In genomic region chr11:96046793-96047192, GRCm38 (mm10) we compare ENCODE assay signal across 35 mouse cellular contexts. TPM values are rescaled to one million over a fixed set of nuclear protein-coding genes. Genes with fewer than 3 reads are reported as not detected.
DNase-seq lines count a peak whose midpoint lies in the region; ATAC-seq and TF ChIP-seq lines count a peak whose summit lies in the region.
"Had no signal": no experiment of that assay in that cellular context is flagged by ENCODE, and none has a peak within 500 bp of the region (broad histone marks: within the 10 kb centered on the region; RNA-seq: fewer than 3 reads in every experiment).

No protein-coding gene starts in this region.

- H3K9me3 ChIP-seq in CH12.LX (replicated peaks; ENCODE audit: low read length) (no peaks in the 10 kb centered on the region), MEL (replicated peaks; ENCODE audit: insufficient read depth, low read length) (no peaks in the 10 kb centered on the region)
- H3K9me3 ChIP-seq in intestine, postnatal 0 days (ENCODE audit: control insufficient read depth): no peaks in the 10 kb centered on the region
- H3K9me3 ChIP-seq in forebrain, embryonic 11.5 days (ENCODE audit: control insufficient read depth, low read length): no peaks in the 10 kb centered on the region
- H3K9me3 ChIP-seq: forebrain, embryonic 10.5 days; heart, embryonic 12.5 days; hindbrain, embryonic 10.5 days; hindbrain, embryonic 15.5 days; limb, embryonic 13.5 days had no signal

- no peak; the same call in 1 of the 2 replicates for ATAC-seq in intestine, postnatal 0 days
- ATAC-seq in forebrain, embryonic 11.5 days (replicated peaks; ENCODE audit: low FRiP score): no peak
- ATAC-seq: CD4-positive, CD25-positive, alpha-beta regulatory T cell, adult 4 months; forebrain, embryonic 16.5 days; inflammation-experienced regulatory T-cells, adult 6 months had no signal

- 56% methylated on average over 2 of the region's 2 CpGs for WGBS in intestine, postnatal 0 days
- WGBS in forebrain, embryonic 11.5 days: 93% methylated on average over 2 of the region's 2 CpGs

- H3K36me3 ChIP-seq in CH12.LX (replicated peaks in 1 of 2; ENCODE audit: control insufficient read depth in 1 of 2, insufficient read depth in 1 of 2, low read length in 1 of 2) (peaks cover 54 to 88% of the 10 kb centered on the region in 2 experiments), MEL (ENCODE audit: control insufficient read depth in 1 of 2, insufficient read depth in 2 of 2, low read length in 2 of 2) (peaks cover 18 to 34% of the 10 kb centered on the region in 2 experiments)
- H3K36me3 ChIP-seq in intestine, postnatal 0 days (ENCODE audit: control insufficient read depth, insufficient read depth): peaks cover 67% of the 10 kb centered on the region
- peaks cover 5% of the 10 kb centered on the region for H3K36me3 ChIP-seq in forebrain, embryonic 11.5 days (ENCODE audit: control insufficient read depth, insufficient read depth, low read length)

- H3K27ac ChIP-seq in layer of hippocampus, adult 2 months: peak overlapping the region; percentile 62; the same call in 1 of the 2 replicates
- H3K27ac ChIP-seq in CH12.LX (ENCODE audit: insufficient read depth, low read depth) (peak overlapping the region; percentile 76), MEL (ENCODE audit: control insufficient read depth, low read depth, low read length) (peak overlapping the region; percentile 2; the same call in 1 of the 2 replicates)
- peak overlapping the region; percentile 9; the same call in 1 of the 2 replicates for H3K27ac ChIP-seq in intestine, postnatal 0 days (ENCODE audit: low read depth, low read length)
- no peak overlapping the region for H3K27ac ChIP-seq in forebrain, embryonic 11.5 days (ENCODE audit: low read depth, low read length)
- H3K27ac ChIP-seq: forebrain, embryonic 10.5 days; gastrocnemius, adult 2 months; heart, adult 2 months; hindbrain, embryonic 10.5 days; hindbrain, embryonic 15.5 days; left cerebral cortex, adult 2 months; limb, embryonic 13.5 days had no signal

- in situ Hi-C loops in CH12.LX (cut with MboI; ENCODE audit: low pct_ligation_motif_present, low pct_unique_long_range_greater_than_20kb, low sequenced_read_pairs): no loop called here

- no peaks in the 10 kb centered on the region for H3K27me3 ChIP-seq in CH12.LX (replicated peaks)
- H3K27me3 ChIP-seq in MEL (ENCODE audit: control insufficient read depth in 1 of 2, insufficient read depth in 2 of 2, low read length in 2 of 2): no peaks in the 10 kb centered on the region
- no peaks in the 10 kb centered on the region for H3K27me3 ChIP-seq in intestine, postnatal 0 days (replicated peaks; ENCODE audit: control insufficient read depth, insufficient read depth, low read length)
- no peaks in the 10 kb centered on the region for H3K27me3 ChIP-seq in forebrain, embryonic 11.5 days (ENCODE audit: control insufficient read depth, insufficient read depth, low read length)
- H3K27me3 ChIP-seq: heart, embryonic 12.5 days; hindbrain, embryonic 15.5 days; limb, embryonic 13.5 days had no signal

- H3K4me3 ChIP-seq in layer of hippocampus, adult 2 months: no peak overlapping the region
- no peak overlapping the region for H3K4me3 ChIP-seq in CH12.LX (replicated peaks in 1 of 3; ENCODE audit: low read depth in 2 of 3, low read length in 2 of 3, poor library complexity in 1 of 3)
- H3K4me3 ChIP-seq in MEL (ENCODE audit: control insufficient read depth in 1 of 2, insufficient read depth in 1 of 2, low read depth in 2 of 2, low read length in 2 of 2): no peak overlapping the region
- no peak overlapping the region for H3K4me3 ChIP-seq in intestine, postnatal 0 days (ENCODE audit: low read depth, low read length)
- H3K4me3 ChIP-seq in forebrain, embryonic 11.5 days (ENCODE audit: low read depth, low read length): no peak overlapping the region
- H3K4me3 ChIP-seq: forebrain, embryonic 10.5 days; gastrocnemius, adult 2 months; heart, adult 2 months; heart, embryonic 12.5 days; hindbrain, embryonic 10.5 days; hindbrain, embryonic 15.5 days; left cerebral cortex, adult 2 months; limb, embryonic 13.5 days had no signal

- TF ChIP-seq RAD21 in CH12.LX (IDR thresholded peaks at IDR 0.05; ENCODE audit: low read depth, low read length): no peak
- no peak for TF ChIP-seq RAD21 in MEL (IDR thresholded peaks at IDR 0.05; ENCODE audit: low read depth, low read length)

- H3K79me2 ChIP-seq in CH12.LX (replicated peaks; ENCODE audit: control insufficient read depth, extremely low read depth, insufficient read depth, poor library complexity, severe bottlenecking) (0 out of 2 replicates have a peak, but pooled peaks cover 2% of the 10 kb centered on the region), MEL (ENCODE audit: control insufficient read depth, insufficient read depth, low read length, poor library complexity) (no peaks in the 10 kb centered on the region)

- TF ChIP-seq POLR2A in CH12.LX (IDR thresholded peaks at IDR 0.05; ENCODE audit: low read depth, low read length) (no peak), MEL (IDR thresholded peaks at IDR 0.05; ENCODE audit: control insufficient read depth in 1 of 2, insufficient read depth in 1 of 2, low read depth in 1 of 2, low read length in 2 of 2, poor library complexity in 1 of 2) (peak in 1 of 2 experiments; percentile 44; a peak in 2 of 4 replicates)

- no peak for DNase-seq in layer of hippocampus, adult 2 months (ENCODE audit: low spot score in 2 of 2)
- DNase-seq in layer of hippocampus, postnatal 36 days: no peak
- DNase-seq in CH12.LX (ENCODE audit: extremely low read depth): no peak
- DNase-seq in MEL (ENCODE audit: low read depth, low spot score): peak; percentile 53
- no peak for DNase-seq in cerebellum, postnatal 10 days
- no peak for DNase-seq in forebrain, embryonic 11.5 days (ENCODE audit: low spot score)
- DNase-seq in cerebellum, adult 11 months: no peak
- DNase-seq: adrenal gland, adult 8-10 months; cerebellum, postnatal 14 days; gastrocnemius, adult 2 months; heart, adult 2 months; heart, postnatal 14 days; kidney, adult 9 months; kidney, postnatal 14 days; lung, embryonic 14.5 days; lung, postnatal 14 days; midbrain, embryonic 14.5 days; right cerebral cortex, adult 18-20 months; spleen, adult 18-20 months; thymus, adult 2 months; thymus, postnatal 36 days had no signal

- peaks cover 14 to 77% of the 10 kb centered on the region in 2 experiments for H3K4me1 ChIP-seq in CH12.LX (ENCODE audit: control insufficient read depth in 1 of 2, insufficient read depth in 2 of 2)
- peaks cover 5 to 9% of the 10 kb centered on the region in 2 experiments; a peak in 3 of 4 replicates for H3K4me1 ChIP-seq in MEL (ENCODE audit: control insufficient read depth in 1 of 2, insufficient read depth in 2 of 2, low read length in 2 of 2)
- H3K4me1 ChIP-seq in intestine, postnatal 0 days (replicated peaks; ENCODE audit: control insufficient read depth, insufficient read depth, low read length): no peaks in the 10 kb centered on the region
- H3K4me1 ChIP-seq in forebrain, embryonic 11.5 days (replicated peaks; ENCODE audit: control insufficient read depth, insufficient read depth, low read length): no peaks in the 10 kb centered on the region
- H3K4me1 ChIP-seq: forebrain, embryonic 10.5 days; hindbrain, embryonic 10.5 days; hindbrain, embryonic 15.5 days; limb, embryonic 13.5 days had no signal

- no peak overlapping the region for H3K4me2 ChIP-seq in CH12.LX (ENCODE audit: insufficient read depth, low read depth, poor library complexity, severe bottlenecking)
- no peak overlapping the region for H3K4me2 ChIP-seq in intestine, postnatal 0 days (replicated peaks; ENCODE audit: low read depth)
- H3K4me2 ChIP-seq in forebrain, embryonic 11.5 days (ENCODE audit: low read depth, low read length, severe bottlenecking): no peak overlapping the region
- H3K4me2 ChIP-seq: heart, embryonic 12.5 days; hindbrain, embryonic 15.5 days; limb, embryonic 13.5 days; lung, embryonic 14.5 days had no signal

- TF ChIP-seq CTCF in layer of hippocampus, adult 2 months (conservative IDR thresholded peaks at IDR 0.05): no peak
- TF ChIP-seq CTCF in CH12.LX (conservative IDR thresholded peaks at IDR 0.05 in 1 of 2, IDR thresholded peaks at IDR 0.05 in 1 of 2; ENCODE audit: low read depth in 2 of 2, low read length in 2 of 2): no peak
- no peak for TF ChIP-seq CTCF in MEL (IDR thresholded peaks at IDR 0.05 in 2 of 3, conservative IDR thresholded peaks at IDR 0.05 in 1 of 3; ENCODE audit: control insufficient read depth in 1 of 3, insufficient read depth in 1 of 3, low read depth in 2 of 3, low read length in 3 of 3, poor library complexity in 1 of 3, severe bottlenecking in 1 of 3)
- no peak for TF ChIP-seq CTCF in intestine, postnatal 0 days (IDR thresholded peaks at IDR 0.05; ENCODE audit: low read depth)

- no peak for TF ChIP-seq EP300 in CH12.LX (IDR thresholded peaks at IDR 0.05; ENCODE audit: low read length)
- 0 out of 4 replicates have a peak, but pooled peaks of 1 of the 2 experiments have one; percentile 8 for TF ChIP-seq EP300 in MEL (IDR thresholded peaks at IDR 0.05; ENCODE audit: low read depth in 1 of 2, low read length in 2 of 2)

- H3K9ac ChIP-seq in CH12.LX (ENCODE audit: insufficient read depth, low read depth) (no peak overlapping the region), MEL (ENCODE audit: control insufficient read depth, low read depth, low read length, poor library complexity, severe bottlenecking) (no peak overlapping the region)
- H3K9ac ChIP-seq in intestine, postnatal 0 days (ENCODE audit: low read depth, low read length): no peak overlapping the region
- H3K9ac ChIP-seq in forebrain, embryonic 11.5 days (ENCODE audit: low read length): no peak overlapping the region
- H3K9ac ChIP-seq: heart, embryonic 12.5 days; hindbrain, embryonic 15.5 days; limb, embryonic 13.5 days; lung, embryonic 14.5 days had no signal

- dilution Hi-C loops in CH12.LX (cut with MboI; ENCODE audit: extremely low pct_ligation_motif_present, extremely low pct_unique_long_range_greater_than_20kb, low sequenced_read_pairs): no loop called here

RNA-seq across cellular contexts. Expression of gene Snf8, which starts 12.1 kb away (rescaled TPM):
- 10 to 100 TPM; 92.8 to 96.8 TPM for total RNA-seq in layer of hippocampus, adult 2 months (2021)
- 100 to 1,000 TPM; 101 to 107 TPM for total RNA-seq in layer of hippocampus, postnatal 36 days (2021)
- total RNA-seq in CH12.LX (2012; rRNA removed) (113 and 133 TPM in 2 replicates), CH12.LX (2014; rRNA removed) (66.9 and 70.8 TPM in 2 replicates), MEL (2012; rRNA removed) (135 and 137 TPM in 2 replicates)
- polyA plus RNA-seq in CH12.LX (2012; ENCODE audit: insufficient read length, low read depth) (199 and 208 TPM in 2 replicates), MEL (2012; ENCODE audit: insufficient read depth in 1 of 2, insufficient read length in 2 of 2, low read depth in 1 of 2, low replicate concordance in 2 of 2, missing spikeins in 1 of 2) (100 to 1,000 TPM in 1 of 2 experiments, not detected in 1; 183 TPM)
- 91.8 and 99.2 TPM in 2 replicates for polyA plus RNA-seq in intestine, postnatal 0 days (2015; fragmentation: Nextera tagmentation; extraction: Ambion mirVana)
- 39.4 and 41.4 TPM in 2 replicates for polyA plus RNA-seq in forebrain, embryonic 11.5 days (2014; fragmentation: Nextera tagmentation; extraction: Ambion mirVana)

RNA-seq across cellular contexts. Expression of gene Ube2z, which starts 18.4 kb away (rescaled TPM):
- 10 to 100 TPM; 54.4 to 56.2 TPM for total RNA-seq in layer of hippocampus, adult 2 months (2021)
- 10 to 100 TPM; 53.8 to 54.6 TPM for total RNA-seq in layer of hippocampus, postnatal 36 days (2021)
- total RNA-seq in CH12.LX (2012; rRNA removed) (51.3 and 60.4 TPM in 2 replicates), CH12.LX (2014; rRNA removed) (62.1 and 64.2 TPM in 2 replicates), MEL (2012; rRNA removed) (55.3 and 56.8 TPM in 2 replicates)
- polyA plus RNA-seq in CH12.LX (2012; ENCODE audit: insufficient read length, low read depth) (66.0 and 67.8 TPM in 2 replicates), MEL (2012; ENCODE audit: insufficient read depth in 1 of 2, insufficient read length in 2 of 2, low read depth in 1 of 2, low replicate concordance in 2 of 2, missing spikeins in 1 of 2) (10 to 100 TPM in 1 of 2 experiments, not detected in 1; 58.5 TPM)
- 24.8 and 25.0 TPM in 2 replicates for polyA plus RNA-seq in intestine, postnatal 0 days (2015; fragmentation: Nextera tagmentation; extraction: Ambion mirVana)
- polyA plus RNA-seq in forebrain, embryonic 11.5 days (2014; fragmentation: Nextera tagmentation; extraction: Ambion mirVana): 22.8 and 26.1 TPM in 2 replicates

RNA-seq across cellular contexts. Expression of gene Gip, which starts 22.4 kb away (rescaled TPM):
- total RNA-seq in layer of hippocampus, adult 2 months (2021): not detected
- not detected for total RNA-seq in layer of hippocampus, postnatal 36 days (2021)
- total RNA-seq in CH12.LX (2012; rRNA removed) (not detected in 2 replicates), CH12.LX (2014; rRNA removed) (not detected in 2 replicates), MEL (2012; rRNA removed) (3.8 and 5.0 TPM in 2 replicates)
- polyA plus RNA-seq in CH12.LX (2012; ENCODE audit: insufficient read length, low read depth) (not detected in 2 replicates), MEL (2012; ENCODE audit: insufficient read depth in 1 of 2, insufficient read length in 2 of 2, low read depth in 1 of 2, low replicate concordance in 2 of 2, missing spikeins in 1 of 2) (1 to 10 TPM in 1 of 2 experiments, not detected in 1; 7.0 TPM)
- polyA plus RNA-seq in intestine, postnatal 0 days (2015; fragmentation: Nextera tagmentation; extraction: Ambion mirVana): 142 and 149 TPM in 2 replicates
- polyA plus RNA-seq in forebrain, embryonic 11.5 days (2014; fragmentation: Nextera tagmentation; extraction: Ambion mirVana): not detected in 2 replicates
- total RNA-seq: adrenal gland, adult 8-10 months; gastrocnemius, adult 2 months; gastrocnemius, postnatal 4 days; heart, adult 2 months; heart, postnatal 14 days; layer of hippocampus, postnatal 10 days; left cerebral cortex, adult 2 months; left cerebral cortex, postnatal 25 days; neutrophil, adult 5-6 weeks had no signal
- polyA plus RNA-seq: CD4-positive, CD25-positive, alpha-beta regulatory T cell, adult 4 months; forebrain, embryonic 16.5 days; heart, adult 2 months; heart, embryonic 12.5 days; hindbrain, embryonic 10.5 days; hindbrain, embryonic 15.5 days; inflammation-experienced regulatory T-cells, adult 6 months; limb, embryonic 13.5 days; lung, embryonic 14.5 days; midbrain, embryonic 14.5 days had no signal

RNA-seq across cellular contexts. Expression of gene Atp5g1, which starts 28.7 kb away (rescaled TPM):
- 100 to 1,000 TPM; 409 to 414 TPM for total RNA-seq in layer of hippocampus, adult 2 months (2021)
- total RNA-seq in layer of hippocampus, postnatal 36 days (2021): 100 to 1,000 TPM; 385 to 449 TPM
- total RNA-seq in CH12.LX (2012; rRNA removed): 851 and 995 TPM in 2 replicates
- 669 and 778 TPM in 2 replicates for total RNA-seq in CH12.LX (2014; rRNA removed)
- 788 and 969 TPM in 2 replicates for polyA plus RNA-seq in CH12.LX (2012; ENCODE audit: insufficient read length, low read depth)
- total RNA-seq in MEL (2012; rRNA removed): 1,306 and 1,519 TPM in 2 replicates
- 1,000 to 10,000 TPM in 1 of 2 experiments, not detected in 1; 1,694 TPM for polyA plus RNA-seq in MEL (2012; ENCODE audit: insufficient read depth in 1 of 2, insufficient read length in 2 of 2, low read depth in 1 of 2, low replicate concordance in 2 of 2, missing spikeins in 1 of 2)
- 1,112 and 1,236 TPM in 2 replicates for polyA plus RNA-seq in intestine, postnatal 0 days (2015; fragmentation: Nextera tagmentation; extraction: Ambion mirVana)
- polyA plus RNA-seq in forebrain, embryonic 11.5 days (2014; fragmentation: Nextera tagmentation; extraction: Ambion mirVana): 440 and 449 TPM in 2 replicates

RNA-seq across cellular contexts. Expression of gene Igf2bp1, which starts 41.1 kb away (rescaled TPM):
- not detected for total RNA-seq in layer of hippocampus, adult 2 months (2021)
- total RNA-seq in layer of hippocampus, postnatal 36 days (2021): not detected
- total RNA-seq in CH12.LX (2012; rRNA removed) (under 0.01 TPM in 1 of 2 replicates, not detected in the other), CH12.LX (2014; rRNA removed) (not detected in 2 replicates), MEL (2012; rRNA removed) (0.03 and 0.15 TPM in 2 replicates)
- polyA plus RNA-seq in CH12.LX (2012; ENCODE audit: insufficient read length, low read depth) (not detected in 2 replicates), MEL (2012; ENCODE audit: insufficient read depth in 1 of 2, insufficient read length in 2 of 2, low read depth in 1 of 2, low replicate concordance in 2 of 2, missing spikeins in 1 of 2) (not detected)
- 5.2 and 7.4 TPM in 2 replicates for polyA plus RNA-seq in intestine, postnatal 0 days (2015; fragmentation: Nextera tagmentation; extraction: Ambion mirVana)
- polyA plus RNA-seq in forebrain, embryonic 11.5 days (2014; fragmentation: Nextera tagmentation; extraction: Ambion mirVana): 109 and 114 TPM in 2 replicates
- total RNA-seq: gastrocnemius, adult 2 months; neutrophil, adult 5-6 weeks had no signal
- polyA plus RNA-seq: CD4-positive, CD25-positive, alpha-beta regulatory T cell, adult 4 months; inflammation-experienced regulatory T-cells, adult 6 months had no signal
